Mouse (Mus musculus) forebrain, embryonic 13.5 days (tissue): ENCODE data around the gene Lpin2. TPM values are rescaled to one million over a fixed set of nuclear protein-coding genes. Genes with fewer than 3 reads are reported as not detected.

Source experiments
- ATAC-seq: fragments of 200-750 bp; cut with Nextera tagmentation; 2 replicates; pipeline ENCODE4 v1.8.0; 2017
- H3K27ac ChIP-seq: fragments of 300-500 bp; sonication (generic); 2 replicates; pipeline ENCODE4 v1.5.1; 2015; ENCODE audit warnings: inconsistent platforms, mild to moderate bottlenecking, moderate library complexity
- H3K27me3 ChIP-seq: fragments of 300-500 bp; sonication (generic); 2 replicates; pipeline ENCODE4 v1.6.1; 2015; ENCODE audit warnings: mild to moderate bottlenecking, inconsistent platforms
- H3K36me3 ChIP-seq: fragments of 300-500 bp; sonication (generic); 2 replicates; pipeline ENCODE4 v1.6.1; 2015; ENCODE audit warnings: mild to moderate bottlenecking, inconsistent platforms; ENCODE audit not compliant: poor library complexity, severe bottlenecking
- H3K4me1 ChIP-seq: fragments of 300-500 bp; sonication (generic); 2 replicates; pipeline ENCODE4 v1.6.1; 2015; ENCODE audit warnings: inconsistent platforms
- H3K4me2 ChIP-seq: fragments of 300-500 bp; sonication (generic); 2 replicates; pipeline ENCODE4 v1.6.1; 2015; ENCODE audit warnings: inconsistent platforms, mild to moderate bottlenecking, moderate library complexity
- H3K4me3 ChIP-seq: fragments of 300-500 bp; sonication (generic); 2 replicates; pipeline ENCODE4 v1.5.1; 2015; ENCODE audit warnings: mild to moderate bottlenecking, inconsistent platforms
- H3K9ac ChIP-seq: fragments of 300-500 bp; sonication (generic); 2 replicates; pipeline ENCODE4 v1.6.1; 2015; ENCODE audit warnings: mild to moderate bottlenecking, inconsistent platforms
- H3K9me3 ChIP-seq: fragments of 300-500 bp; sonication (generic); replicated peaks from 2 replicates; pipeline ENCODE4 v1.6.1; 2016; ENCODE audit warnings: inconsistent platforms
- WGBS: fragments of 180-500 bp; shearing (Covaris S2); methylation state at CpG from one replicate; pipeline ENCODE4 v1.1.7; 2015; 5-methylcytosine and 5-hydroxymethylcytosine counted together
- polyA plus RNA-seq: library from polyadenylated mRNA; unstranded; fragments of >200 nt; fragmentation: Nextera tagmentation; extraction: Ambion mirVana; gene quantifications from 2 replicates; pipeline ENCODE4 v1.2.1, GENCODE M21; 2015

The Lpin2 gene
- polyA plus RNA-seq, 1 experiment from 2014 or later: 34.1 TPM

DNA sequence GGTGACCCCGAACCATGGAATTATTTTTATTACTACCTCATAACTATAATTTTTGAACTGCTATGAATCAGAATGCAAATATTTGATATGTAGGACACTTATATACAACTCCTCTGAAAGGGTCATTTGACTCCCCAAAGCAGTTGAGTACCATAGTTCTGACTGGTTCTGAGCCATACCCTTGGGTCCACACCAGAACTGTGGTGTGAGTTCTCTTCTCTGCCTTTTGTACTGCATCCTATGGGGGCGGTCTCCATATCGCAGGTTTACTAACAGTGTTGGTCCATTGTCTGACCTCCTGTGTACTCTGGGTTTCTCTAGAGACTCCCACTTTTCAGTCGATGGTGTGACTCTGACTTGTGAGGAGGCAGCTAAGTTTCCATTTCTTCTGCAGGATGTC, 63.7 kb downstream of the Lpin2 start:
- Histone ChIP-seq H3K4me2 (no peak overlapping the region), H3K4me3 (no peak overlapping the region), H3K9ac (no peak overlapping the region), H3K27ac (no peak overlapping the region), H3K4me1 (no peaks in the 10 kb centered on the region), H3K36me3 (peaks cover 96% of the 10 kb centered on the region), H3K9me3 (no peaks in the 10 kb centered on the region), H3K27me3 (no peaks in the 10 kb centered on the region)
- WGBS: 92% methylated on average over 4 of the region's 4 CpGs
- ATAC-seq: no peak

DNA sequence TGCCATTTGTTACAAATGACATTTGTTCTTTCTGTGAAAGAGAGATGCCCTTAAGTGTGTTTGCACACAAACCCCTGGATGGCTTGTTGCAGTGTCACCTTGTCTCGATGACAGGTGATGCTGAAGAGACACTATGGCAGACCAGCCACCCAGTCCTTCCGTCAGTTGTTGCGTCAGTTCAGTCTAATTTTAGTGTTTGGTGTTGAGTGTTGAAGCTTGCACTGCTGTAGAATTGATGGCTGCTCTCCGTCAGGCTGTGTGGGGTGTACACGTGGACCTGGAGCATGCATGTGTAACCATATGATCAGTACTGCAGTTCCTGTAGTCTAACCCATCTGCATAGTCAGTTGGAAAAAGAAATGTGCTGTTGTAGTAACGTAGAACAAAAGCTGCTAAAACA, 66.6 kb downstream of the Lpin2 start:
- Histone ChIP-seq H3K27me3 (no peaks in the 10 kb centered on the region), H3K9me3 (no peaks in the 10 kb centered on the region), H3K36me3 (peaks cover 70% of the 10 kb centered on the region), H3K4me2 (no peak overlapping the region), H3K4me1 (peaks cover 5% of the 10 kb centered on the region; the same call in 1 of the 2 replicates), H3K9ac (no peak overlapping the region), H3K27ac (no peak overlapping the region), H3K4me3 (no peak overlapping the region)
- ATAC-seq: no peak
- 88% methylated on average over 6 of the region's 6 CpGs for WGBS

DNA sequence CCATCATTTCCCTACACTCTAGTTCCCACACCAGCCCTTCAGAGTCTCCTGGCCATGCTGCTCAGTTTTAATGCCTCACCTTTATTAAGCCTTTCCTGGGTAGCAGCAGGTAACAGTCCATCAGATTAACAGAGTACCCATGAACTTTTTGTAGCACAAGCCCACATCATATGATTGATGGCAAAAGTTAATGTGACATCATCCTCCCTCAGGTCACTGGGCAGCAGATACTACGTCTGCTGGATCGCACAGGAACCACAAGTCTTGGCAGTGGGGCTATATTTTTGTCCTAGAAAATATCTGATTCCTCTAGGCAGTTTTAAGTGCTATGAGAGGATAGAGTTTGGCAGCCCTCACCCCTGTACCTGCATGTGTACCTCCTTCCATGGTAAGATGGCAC, 67.7 kb downstream of the Lpin2 start:
- Histone ChIP-seq H3K36me3 (peaks cover 60% of the 10 kb centered on the region), H3K4me3 (no peak overlapping the region), H3K9me3 (no peaks in the 10 kb centered on the region), H3K27ac (no peak overlapping the region), H3K9ac (no peak overlapping the region), H3K4me2 (no peak overlapping the region), H3K27me3 (no peaks in the 10 kb centered on the region), H3K4me1 (peaks cover 5% of the 10 kb centered on the region; the same call in 1 of the 2 replicates)
- WGBS: 94% methylated on average over 2 of the region's 2 CpGs
- ATAC-seq: no peak

DNA sequence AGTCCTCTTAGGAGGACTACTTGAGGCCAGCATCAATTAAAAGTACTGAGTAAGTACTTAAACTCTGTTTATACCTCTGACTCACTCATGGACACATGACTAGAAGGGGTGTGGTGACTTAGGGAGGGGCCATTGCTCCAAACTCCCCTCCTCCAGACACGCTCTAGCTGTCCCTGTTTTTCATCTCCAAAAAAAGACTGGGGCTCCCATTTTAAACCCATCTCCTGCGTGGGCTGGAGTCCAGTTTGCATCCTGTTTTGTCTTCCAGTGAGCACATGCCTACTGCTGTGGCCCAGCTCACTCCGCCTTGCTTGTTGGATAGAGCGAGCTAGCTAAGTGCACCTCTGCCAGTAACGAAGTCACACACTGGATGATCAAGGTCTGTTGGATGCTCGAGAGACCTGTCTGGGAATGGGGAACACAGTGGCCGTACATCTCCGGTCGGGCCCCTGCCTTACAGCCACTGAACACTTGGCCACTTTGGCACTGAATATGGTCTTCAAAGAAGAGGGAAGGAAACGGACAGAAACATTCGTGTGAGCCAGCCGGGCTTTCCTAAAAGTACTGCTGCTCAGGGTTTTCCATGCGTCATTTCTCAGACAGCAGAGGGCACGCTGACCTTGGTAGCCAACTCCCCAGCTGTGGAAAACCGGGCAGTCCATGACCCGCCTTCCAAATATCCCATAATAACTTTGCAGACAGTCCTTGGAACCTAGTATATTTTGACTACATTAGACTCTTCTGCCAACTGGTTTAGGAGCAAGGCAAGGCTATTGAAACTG, 68.7 kb downstream of the Lpin2 start:
- H3K4me2 ChIP-seq: no peak overlapping the region

DNA sequence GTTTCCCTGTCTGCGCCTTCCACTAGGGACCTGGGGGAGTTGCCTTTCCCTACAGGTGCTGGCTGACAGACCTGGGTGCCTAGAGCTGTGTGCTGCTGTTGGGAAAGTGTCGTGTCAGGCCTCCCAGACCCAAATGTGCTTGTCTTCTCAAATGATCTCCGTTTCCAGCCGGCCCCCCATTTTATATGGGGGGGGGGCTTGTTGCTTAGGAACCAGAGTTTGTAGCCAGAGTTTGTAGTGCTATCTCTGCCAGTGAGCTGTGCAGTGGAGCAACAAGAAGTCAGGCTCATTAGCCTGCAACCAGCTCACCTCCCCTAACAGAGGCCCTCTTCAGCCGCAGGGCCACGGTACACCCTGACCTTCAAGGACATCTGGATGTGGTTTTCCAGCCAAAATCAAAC, 69.2 kb downstream of the Lpin2 start:
- no peak for ATAC-seq
- H3K4me3 ChIP-seq: no peak overlapping the region
- no peak overlapping the region for H3K9ac ChIP-seq
- peaks cover 5% of the 10 kb centered on the region; the same call in 1 of the 2 replicates for H3K4me1 ChIP-seq
- no peak overlapping the region for H3K4me2 ChIP-seq
- peaks cover 44% of the 10 kb centered on the region for H3K36me3 ChIP-seq
- H3K27me3 ChIP-seq: no peaks in the 10 kb centered on the region
- WGBS: 74% methylated on average over 6 of the region's 6 CpGs
- no peak overlapping the region; the same call in 1 of the 2 replicates for H3K27ac ChIP-seq
- H3K9me3 ChIP-seq: no peaks in the 10 kb centered on the region

More for the DNA sequence above, 68.7 kb downstream of the Lpin2 start:
- WGBS: 88% methylated on average over 16 of the region's 16 CpGs
- peaks cover 50% of the 10 kb centered on the region for H3K36me3 ChIP-seq
- no peak overlapping the region for H3K9ac ChIP-seq
- H3K9me3 ChIP-seq: no peaks in the 10 kb centered on the region
- H3K4me1 ChIP-seq: peaks cover 5% of the 10 kb centered on the region; the same call in 1 of the 2 replicates
- no peaks in the 10 kb centered on the region for H3K27me3 ChIP-seq
- ATAC-seq: no peak
- H3K27ac ChIP-seq: no peak overlapping the region
- no peak overlapping the region for H3K4me3 ChIP-seq

DNA sequence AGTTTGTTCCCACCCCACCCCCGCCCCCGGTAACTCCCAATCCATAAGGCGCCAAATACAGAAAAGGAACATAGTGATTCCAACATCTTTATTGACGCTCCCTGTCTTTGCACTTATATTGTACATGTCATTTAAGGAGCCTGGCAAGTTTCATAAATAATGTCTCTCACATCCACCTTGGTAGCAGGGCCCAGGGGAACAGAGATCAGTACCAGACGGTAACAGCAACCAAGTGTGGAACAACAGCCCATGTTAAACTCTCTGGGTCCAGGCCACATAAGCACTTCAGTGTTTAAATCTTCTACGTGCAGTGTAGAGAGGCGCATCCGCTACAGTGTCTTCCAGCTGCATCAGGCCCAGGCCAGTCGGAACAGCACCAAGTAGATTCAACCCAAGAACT, 69.7 kb downstream of the Lpin2 start:
- WGBS: 90% methylated on average over 9 of the region's 9 CpGs
- Histone ChIP-seq H3K27ac (no peak overlapping the region), H3K4me2 (no peak overlapping the region), H3K9me3 (no peaks in the 10 kb centered on the region), H3K36me3 (peaks cover 39% of the 10 kb centered on the region), H3K27me3 (no peaks in the 10 kb centered on the region), H3K4me3 (no peak overlapping the region), H3K4me1 (peaks cover 5% of the 10 kb centered on the region; the same call in 1 of the 2 replicates), H3K9ac (no peak overlapping the region)
- ATAC-seq: no peak

DNA sequence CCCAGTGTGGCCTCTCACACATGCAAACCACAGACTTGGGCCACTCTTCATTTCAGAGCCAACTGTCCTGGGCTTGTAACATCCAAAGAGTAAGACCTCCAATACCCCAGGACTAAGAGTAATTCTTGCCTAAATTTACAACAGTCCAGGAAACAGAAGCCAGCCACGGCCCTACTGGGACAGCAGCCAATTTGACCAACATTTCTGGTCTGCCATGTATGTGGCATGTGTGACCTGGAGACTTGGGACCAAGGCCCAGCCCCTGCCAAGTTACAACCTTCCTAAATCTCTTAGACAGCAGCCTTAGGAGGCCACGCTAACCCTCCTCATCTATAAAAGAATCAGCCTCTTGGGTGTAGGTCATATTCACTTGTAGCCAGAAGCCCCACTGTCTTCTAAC, 71.0 kb downstream of the Lpin2 start:
- Histone ChIP-seq H3K9ac (no peak overlapping the region), H3K4me1 (peaks cover 5% of the 10 kb centered on the region; the same call in 1 of the 2 replicates), H3K27me3 (no peaks in the 10 kb centered on the region), H3K36me3 (peaks cover 26% of the 10 kb centered on the region), H3K9me3 (no peaks in the 10 kb centered on the region), H3K27ac (no peak overlapping the region), H3K4me3 (no peak overlapping the region), H3K4me2 (no peak overlapping the region)
- no peak for ATAC-seq
- 95% methylated on average over 2 of the region's 2 CpGs for WGBS

DNA sequence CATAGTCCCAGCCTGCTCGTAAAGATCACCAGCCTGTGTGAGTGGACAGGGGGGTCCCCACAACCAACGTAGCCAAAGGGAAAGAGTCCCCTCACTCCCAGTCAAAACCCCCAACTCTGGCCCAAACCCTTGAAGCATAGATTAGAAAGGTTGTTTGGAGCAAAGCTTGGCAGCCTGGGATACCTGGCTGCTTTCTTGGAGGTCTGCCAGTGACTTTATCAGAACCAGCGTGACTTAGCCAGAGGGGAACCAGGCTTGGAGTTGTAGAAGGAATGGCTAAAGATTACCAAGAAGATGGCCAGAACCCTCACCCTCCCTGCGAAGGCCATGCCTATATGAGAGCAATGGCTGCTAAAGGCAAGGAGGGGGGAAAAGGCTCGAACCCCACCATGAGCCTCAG, 71.7 kb downstream of the Lpin2 start:
- Histone ChIP-seq H3K27me3 (no peaks in the 10 kb centered on the region), H3K4me3 (no peak overlapping the region), H3K9ac (no peak overlapping the region), H3K4me1 (peaks cover 5% of the 10 kb centered on the region; the same call in 1 of the 2 replicates), H3K36me3 (peaks cover 19% of the 10 kb centered on the region), H3K9me3 (no peaks in the 10 kb centered on the region), H3K4me2 (no peak overlapping the region), H3K27ac (no peak overlapping the region)
- no peak for ATAC-seq
- WGBS: 90% methylated on average over 5 of the region's 5 CpGs

DNA sequence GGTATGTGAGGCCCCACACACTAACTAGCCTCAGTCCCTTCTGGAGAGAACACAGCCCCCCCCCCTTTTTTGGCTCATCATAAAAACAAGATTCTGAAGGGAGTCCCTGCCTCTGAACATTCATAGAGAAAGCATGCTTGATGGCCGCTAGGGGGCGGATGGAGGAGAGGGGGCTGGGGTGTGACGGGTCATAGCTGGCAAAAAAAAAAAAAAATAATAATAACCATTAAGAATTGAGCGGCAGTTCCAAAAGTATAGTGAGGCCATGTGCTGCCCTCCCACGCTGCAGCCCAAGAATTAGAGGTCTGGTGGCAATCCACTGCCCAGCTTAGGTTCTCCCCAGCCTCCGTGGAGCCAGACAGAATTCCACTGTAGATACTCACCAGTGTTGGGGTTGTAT, 72.4 kb downstream of the Lpin2 start:
- Histone ChIP-seq H3K27me3 (no peaks in the 10 kb centered on the region), H3K9ac (no peak overlapping the region), H3K36me3 (peaks cover 14% of the 10 kb centered on the region), H3K4me1 (peaks cover 5% of the 10 kb centered on the region; the same call in 1 of the 2 replicates), H3K4me2 (no peak overlapping the region), H3K9me3 (no peaks in the 10 kb centered on the region), H3K4me3 (no peak overlapping the region), H3K27ac (no peak overlapping the region)
- ATAC-seq: no peak
- WGBS: 60% methylated on average over 6 of the region's 6 CpGs

DNA sequence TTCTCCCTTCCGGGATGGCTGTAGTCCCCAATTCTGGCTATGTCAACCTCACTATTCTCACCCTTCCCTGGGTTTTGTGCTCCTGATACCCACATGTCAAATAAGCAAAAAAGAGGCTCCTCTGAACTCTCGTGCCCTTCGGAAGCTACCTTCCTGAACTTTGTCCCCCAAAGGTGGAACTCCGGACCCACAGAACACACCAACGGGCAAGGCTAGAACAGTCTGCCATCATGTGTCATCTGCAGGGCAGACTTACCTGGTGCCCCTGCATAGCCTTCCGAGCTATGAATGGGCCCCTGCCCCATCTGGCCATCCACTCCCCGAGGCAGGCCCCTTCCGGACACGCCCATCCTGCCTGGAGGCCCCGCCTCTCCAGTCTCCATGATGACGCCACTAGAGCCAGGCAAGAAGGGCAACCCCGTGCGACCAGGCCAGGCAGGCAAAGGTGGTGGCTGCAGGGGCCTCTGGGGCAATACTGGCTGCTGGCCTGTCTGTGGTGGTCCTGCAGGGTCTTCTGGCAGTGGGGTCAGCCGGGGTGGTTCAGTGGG, 73.8 kb downstream of the Lpin2 start:
- Histone ChIP-seq H3K4me1 (peaks cover 5% of the 10 kb centered on the region; the same call in 1 of the 2 replicates), H3K27me3 (no peaks in the 10 kb centered on the region), H3K4me3 (no peak overlapping the region), H3K36me3 (peaks cover 2% of the 10 kb centered on the region; the same call in 1 of the 2 replicates), H3K27ac (no peak overlapping the region), H3K4me2 (no peak overlapping the region), H3K9ac (no peak overlapping the region), H3K9me3 (no peaks in the 10 kb centered on the region)
- ATAC-seq: no peak
- 81% methylated on average over 14 of the region's 14 CpGs for WGBS

DNA sequence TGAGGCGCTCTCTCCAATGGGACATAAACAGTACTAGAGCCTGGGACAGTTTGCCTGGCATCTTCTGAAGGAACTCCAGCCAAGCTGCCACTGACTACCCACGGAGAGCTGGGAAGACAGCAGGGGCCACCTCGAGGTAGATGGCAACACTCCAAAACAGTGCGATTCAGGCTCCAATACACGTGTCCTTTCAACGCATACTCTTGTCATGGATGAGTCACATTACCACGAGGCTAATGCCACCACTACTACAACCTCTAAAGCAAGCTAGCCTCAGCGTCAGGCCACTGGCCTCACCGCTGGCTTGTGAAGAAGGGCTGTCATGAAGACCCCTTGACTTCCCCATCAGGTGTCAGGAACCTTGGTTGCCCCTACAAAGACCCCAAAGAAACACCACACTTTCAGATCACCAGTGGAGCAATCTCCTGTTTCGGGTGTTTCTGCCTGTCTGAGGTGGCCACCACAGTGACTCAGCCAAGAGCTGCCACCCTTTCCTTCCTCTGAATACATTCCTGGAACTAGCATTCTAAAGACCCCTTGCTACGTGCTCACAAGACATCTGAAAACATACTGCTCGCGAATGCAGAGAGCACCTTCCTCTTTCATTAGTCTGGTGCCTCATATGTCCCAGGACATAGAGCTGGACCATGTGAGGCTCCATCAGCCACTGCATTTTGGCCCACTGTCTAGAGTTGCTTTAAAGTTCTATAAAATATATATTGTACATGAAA, 74.6 kb downstream of the Lpin2 start:
- H3K36me3 ChIP-seq: no peaks in the 10 kb centered on the region
- no peaks in the 10 kb centered on the region for H3K9me3 ChIP-seq
- 89% methylated on average over 13 of the region's 13 CpGs for WGBS
- H3K4me3 ChIP-seq: no peak overlapping the region
- H3K27ac ChIP-seq: no peak overlapping the region
- H3K4me1 ChIP-seq: no peaks in the 10 kb centered on the region
- H3K27me3 ChIP-seq: no peaks in the 10 kb centered on the region
- no peak for ATAC-seq
- no peak overlapping the region for H3K9ac ChIP-seq
- H3K4me2 ChIP-seq: no peak overlapping the region

DNA sequence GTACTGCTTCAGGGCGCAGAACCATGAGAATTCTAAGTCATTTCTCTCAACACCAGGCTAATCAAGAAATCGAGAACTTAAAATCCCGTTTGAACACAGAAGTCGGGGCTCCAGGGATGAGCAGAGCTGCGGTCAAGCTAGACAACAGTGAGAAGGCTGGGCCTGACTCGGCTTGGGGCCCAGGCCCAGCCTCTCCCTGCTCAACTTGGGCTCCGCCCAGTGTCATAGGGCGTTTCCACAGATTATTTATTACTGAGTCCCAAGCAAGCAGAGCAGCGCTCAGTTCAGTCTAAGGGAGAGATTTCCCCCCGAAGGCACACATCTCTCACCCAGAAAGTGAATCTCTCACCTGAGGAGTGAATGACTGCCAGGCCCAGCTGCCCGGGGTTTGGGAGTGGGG, 77.4 kb downstream of the Lpin2 start:
- no peaks in the 10 kb centered on the region for H3K4me1 ChIP-seq
- H3K9me3 ChIP-seq: no peaks in the 10 kb centered on the region
- ATAC-seq: no peak
- H3K4me2 ChIP-seq: no peak overlapping the region
- no peaks in the 10 kb centered on the region for H3K36me3 ChIP-seq
- no peak overlapping the region for H3K27ac ChIP-seq
- H3K27me3 ChIP-seq: no peaks in the 10 kb centered on the region
- H3K9ac ChIP-seq: no peak overlapping the region
- no peak overlapping the region for H3K4me3 ChIP-seq
- WGBS: 83% methylated on average over 11 of the region's 11 CpGs
